15 mouse cellular contexts compared by ENCODE assay signal in the genomic region with DNA sequence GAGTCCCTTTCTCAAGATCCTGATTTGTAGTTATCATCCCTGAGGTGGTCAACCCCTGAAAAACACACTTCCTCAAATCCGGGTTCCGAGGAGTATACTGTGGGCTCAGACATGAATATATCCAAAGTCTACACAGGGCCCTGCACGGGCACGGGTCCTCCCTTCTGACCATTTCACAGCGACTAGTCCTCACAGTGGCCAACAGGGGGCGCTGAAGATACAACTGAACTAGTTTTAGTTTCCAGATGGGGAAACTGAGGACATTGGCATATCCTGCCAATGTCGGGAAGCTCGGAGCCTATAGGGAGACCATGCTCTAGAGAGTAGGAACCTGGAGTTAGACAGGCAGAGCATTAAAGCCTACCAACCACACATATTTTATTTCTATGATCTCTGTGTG.
DNase-seq lines count a peak whose midpoint lies in the region; ATAC-seq and TF ChIP-seq lines count a peak whose summit lies in the region.
"Had no signal": no experiment of that assay in that cellular context is flagged by ENCODE, and none has a peak within 500 bp of the region (broad histone marks: within the 10 kb centered on the region; RNA-seq: fewer than 3 reads in every experiment).

No protein-coding gene starts in this region.

- no peak overlapping the region for H3K27ac ChIP-seq in kidney, adult 2 months (ENCODE audit: insufficient read depth, low read depth, low read length)
- no peak overlapping the region for H3K27ac ChIP-seq in midbrain, postnatal 0 days (ENCODE audit: low read depth, low read length)
- H3K27ac ChIP-seq in midbrain, embryonic 15.5 days = no peak overlapping the region
- H3K27ac ChIP-seq in olfactory bulb, adult 2 months (ENCODE audit: insufficient read depth, low read depth, low read length) = no peak overlapping the region
- H3K27ac ChIP-seq: embryonic facial prominence, embryonic 13.5 days; limb, embryonic 13.5 days had no signal

- H3K4me2 ChIP-seq in midbrain, postnatal 0 days (ENCODE audit: low read depth, low read length, poor library complexity, severe bottlenecking) = no peak overlapping the region
- H3K4me2 ChIP-seq in midbrain, embryonic 15.5 days = no peak overlapping the region
- H3K4me2 ChIP-seq: embryonic facial prominence, embryonic 13.5 days; limb, embryonic 13.5 days had no signal

- H3K9me3 ChIP-seq in midbrain, postnatal 0 days (ENCODE audit: low read length) = no peaks in the 10 kb centered on the region
- no peaks in the 10 kb centered on the region for H3K9me3 ChIP-seq in midbrain, embryonic 15.5 days
- H3K9me3 ChIP-seq: limb, embryonic 13.5 days had no signal

- no peak overlapping the region for H3K9ac ChIP-seq in midbrain, postnatal 0 days (replicated peaks; ENCODE audit: low read length, poor library complexity, severe bottlenecking)
- no peak overlapping the region for H3K9ac ChIP-seq in midbrain, embryonic 15.5 days
- H3K9ac ChIP-seq: embryonic facial prominence, embryonic 13.5 days; limb, embryonic 13.5 days had no signal

- peak; percentile 40 for TF ChIP-seq CTCF in kidney, adult 2 months (conservative IDR thresholded peaks at IDR 0.05; ENCODE audit: insufficient read depth, insufficient read length, low read depth, low read length)
- peak; percentile 34; the same call in 1 of the 2 replicates for TF ChIP-seq CTCF in midbrain, postnatal 0 days (IDR thresholded peaks at IDR 0.05)
- TF ChIP-seq CTCF in olfactory bulb, adult 2 months (IDR thresholded peaks at IDR 0.05; ENCODE audit: insufficient read depth, low read depth, low read length) = peak; percentile 27; the same call in 1 of the 2 replicates

- no peaks in the 10 kb centered on the region for H3K27me3 ChIP-seq in kidney, adult 2 months (replicated peaks; ENCODE audit: control insufficient read depth, insufficient read depth, low read length)
- no peaks in the 10 kb centered on the region for H3K27me3 ChIP-seq in midbrain, postnatal 0 days (ENCODE audit: insufficient read depth, low read length)
- no peaks in the 10 kb centered on the region for H3K27me3 ChIP-seq in midbrain, embryonic 15.5 days (replicated peaks)
- H3K27me3 ChIP-seq: embryonic facial prominence, embryonic 13.5 days had no signal

- H3K36me3 ChIP-seq in kidney, adult 2 months (ENCODE audit: control insufficient read depth, insufficient read depth, low read length) = no peaks in the 10 kb centered on the region
- H3K36me3 ChIP-seq in midbrain, postnatal 0 days (ENCODE audit: insufficient read depth, low read length) = no peaks in the 10 kb centered on the region
- no peaks in the 10 kb centered on the region for H3K36me3 ChIP-seq in midbrain, embryonic 15.5 days (replicated peaks)
- H3K36me3 ChIP-seq: embryonic facial prominence, embryonic 13.5 days; limb, embryonic 13.5 days had no signal

- ATAC-seq in midbrain, postnatal 0 days (ENCODE audit: low FRiP score) = no peak
- no peak for ATAC-seq in midbrain, embryonic 15.5 days (replicated peaks)
- ATAC-seq: forebrain, embryonic 14.5 days had no signal

- TF ChIP-seq POLR2A in kidney, adult 2 months (IDR thresholded peaks at IDR 0.05; ENCODE audit: low read depth, low read length) = no peak
- no peak for TF ChIP-seq POLR2A in olfactory bulb, adult 2 months (IDR thresholded peaks at IDR 0.05; ENCODE audit: insufficient read depth, low read depth, low read length)

- WGBS in kidney, adult 2 months = 65% methylated on average over 8 of the region's 8 CpGs
- 68% methylated on average over 8 of the region's 8 CpGs for WGBS in midbrain, postnatal 0 days
- whole genome bisulfite sequencing in midbrain, embryonic 15.5 days = 69% methylated on average over 8 of the region's 8 CpGs
- 74% methylated on average over 8 of the region's 8 CpGs for WGBS in olfactory bulb, adult 2 months

- peak; percentile 37 for DNase-seq in adrenal gland, postnatal 25 days
- no peak for DNase-seq in adrenal gland, adult 8-10 months
- no peak for DNase-seq in kidney, adult 2 months
- no peak for DNase-seq in kidney, postnatal 14 days
- DNase-seq in midbrain, postnatal 0 days (ENCODE audit: low spot score) = no peak
- no peak for DNase-seq in urinary bladder, adult 18-20 months (ENCODE audit: low spot score in 2 of 2)
- DNase-seq: cerebellum, adult 8-10 months; heart, adult 11 months; layer of hippocampus, adult 9-11 months; thymus, postnatal 14 days had no signal

- no peak overlapping the region for H3K4me3 ChIP-seq in kidney, adult 2 months (ENCODE audit: insufficient read depth, low read depth, low read length)
- no peak overlapping the region for H3K4me3 ChIP-seq in midbrain, postnatal 0 days (ENCODE audit: low read depth, low read length)
- H3K4me3 ChIP-seq in midbrain, embryonic 15.5 days = no peak overlapping the region
- H3K4me3 ChIP-seq in olfactory bulb, adult 2 months (ENCODE audit: insufficient read depth, low read depth, low read length) = no peak overlapping the region
- H3K4me3 ChIP-seq: embryonic facial prominence, embryonic 13.5 days; limb, embryonic 13.5 days had no signal

- H3K4me1 ChIP-seq in kidney, adult 2 months (ENCODE audit: control insufficient read depth, insufficient read depth, low read length) = no peaks in the 10 kb centered on the region
- no peaks in the 10 kb centered on the region for H3K4me1 ChIP-seq in midbrain, postnatal 0 days (ENCODE audit: insufficient read depth, low read length)
- peaks cover 23% of the 10 kb centered on the region for H3K4me1 ChIP-seq in midbrain, embryonic 15.5 days
- H3K4me1 ChIP-seq in olfactory bulb, adult 2 months (ENCODE audit: control insufficient read depth, insufficient read depth, low read length) = peaks cover 11% of the 10 kb centered on the region
- H3K4me1 ChIP-seq: limb, embryonic 13.5 days had no signal
